Mouse (Mus musculus) kidney, postnatal 36 days (tissue): ENCODE data around the gene Atxn1.

Source experiments
- DNase-seq, 2 experiments: peaks; one replicate each; pipeline ENCODE4 v3.0.0; 2021 to 2022; ENCODE audit warnings: mixed read lengths in 2 of 2

The Atxn1 gene

DNA sequence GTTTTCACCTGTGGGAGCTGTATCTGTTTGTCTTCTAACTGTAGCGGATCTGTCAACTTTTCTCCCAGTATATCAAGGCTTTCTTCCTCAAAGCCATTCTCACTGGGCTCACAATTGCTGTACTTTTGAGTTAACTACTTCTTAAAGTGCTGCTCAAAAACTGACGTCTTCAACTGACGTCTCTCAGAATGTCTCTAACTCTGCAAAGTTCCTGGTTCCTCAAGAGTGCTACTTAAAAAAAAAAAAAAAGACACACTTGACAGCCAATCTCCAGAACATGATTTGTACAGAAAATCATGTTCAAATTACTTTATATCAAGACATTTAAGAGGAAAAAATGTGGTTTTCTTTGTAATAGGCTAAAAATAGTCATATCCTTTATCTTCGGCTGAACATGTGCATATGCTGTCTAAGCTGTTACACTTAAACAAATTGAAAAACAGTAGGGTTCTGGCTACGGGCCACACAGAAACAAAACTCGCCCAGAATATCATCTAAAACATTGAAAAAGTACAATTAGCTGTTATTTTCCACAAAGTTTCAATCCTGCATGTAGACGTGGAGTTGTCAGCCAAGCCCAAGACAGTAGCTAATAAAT, 249.1 kb downstream of the Atxn1 start:
- no peak for DNase-seq

DNA sequence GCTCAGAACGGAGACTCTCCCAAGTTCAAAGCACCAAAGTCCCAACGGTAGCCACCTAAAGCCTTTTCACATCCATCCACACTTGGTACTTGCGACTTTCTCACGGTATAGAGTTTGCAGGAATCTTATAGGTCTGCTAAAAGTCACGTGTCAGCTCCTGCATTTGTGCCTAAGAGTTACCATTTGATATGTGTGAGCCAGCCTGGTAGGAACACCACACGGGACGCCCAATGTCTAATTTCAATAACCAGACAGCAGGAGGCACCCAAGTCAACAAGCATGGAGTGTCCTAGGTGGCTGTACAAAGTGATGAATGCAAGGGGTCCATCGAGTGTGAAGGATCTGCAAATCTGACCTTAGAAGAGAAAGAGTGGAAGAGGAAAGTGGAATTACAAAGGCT, 254.8 kb downstream of the Atxn1 start:
- DNase-seq = no peak

DNA sequence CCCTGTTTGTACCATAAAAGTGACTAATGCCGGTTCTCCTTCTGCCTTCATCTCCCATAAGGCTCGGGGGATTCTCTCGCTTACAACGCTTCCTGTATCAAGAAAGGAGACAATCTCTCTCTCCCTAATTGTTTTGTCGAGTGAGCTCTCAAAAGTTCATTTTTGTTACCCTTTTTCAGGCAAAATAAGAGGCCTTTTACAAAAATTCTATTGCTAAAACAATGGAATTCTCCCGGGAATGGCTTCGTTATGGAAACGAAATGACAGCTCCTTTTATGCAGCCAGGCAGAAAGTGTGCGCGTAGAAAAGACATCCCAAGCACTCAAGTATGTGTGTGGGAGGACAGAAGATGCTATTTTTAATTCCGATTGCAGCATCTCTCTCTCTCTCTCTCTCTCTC, 255.4 kb downstream of the Atxn1 start:
- DNase-seq = no peak

DNA sequence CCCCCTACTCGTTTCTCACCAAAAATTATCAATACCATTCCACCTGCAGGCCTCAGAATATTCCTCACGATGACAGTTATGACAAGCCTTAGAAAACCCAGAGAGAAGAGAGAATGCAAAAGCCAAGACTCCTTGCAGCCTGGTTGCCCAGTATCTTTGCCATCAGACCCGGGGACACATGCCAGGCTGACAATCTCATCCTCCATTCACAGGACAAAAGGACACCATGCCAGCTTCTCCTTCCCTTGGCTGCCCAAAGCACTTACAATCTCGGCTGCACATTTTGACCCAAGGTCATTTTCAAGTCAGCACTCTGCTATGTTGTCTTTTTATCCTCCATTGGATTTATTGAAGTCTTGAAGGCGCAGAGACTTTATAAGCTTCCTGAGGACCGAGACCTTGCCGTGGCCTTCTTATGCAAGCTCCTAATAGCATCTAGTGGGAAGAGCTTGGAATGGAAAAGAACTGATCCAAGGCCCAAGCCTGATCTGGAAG, 263.5 kb downstream of the Atxn1 start:
- no peak for DNase-seq

DNA sequence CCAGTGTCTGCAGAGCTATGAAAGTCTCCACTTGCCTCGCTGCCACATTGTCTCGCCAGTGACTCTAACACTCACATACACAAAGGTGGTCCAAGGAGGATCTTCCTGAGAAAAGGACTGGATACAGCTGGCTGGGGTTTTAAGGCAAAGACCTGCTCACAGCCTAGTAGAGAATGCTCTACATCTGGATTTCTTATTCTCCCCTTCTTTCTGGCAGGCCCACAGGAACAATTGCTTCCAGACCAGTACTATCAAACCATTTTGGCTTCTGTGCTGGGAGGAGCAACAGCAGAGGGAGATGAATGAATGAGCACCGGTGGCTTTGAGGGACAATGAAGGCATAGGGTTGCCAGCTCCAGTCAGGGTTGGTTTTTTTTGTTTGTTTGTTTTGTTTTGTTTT, 265.8 kb downstream of the Atxn1 start:
- DNase-seq = no peak

DNA sequence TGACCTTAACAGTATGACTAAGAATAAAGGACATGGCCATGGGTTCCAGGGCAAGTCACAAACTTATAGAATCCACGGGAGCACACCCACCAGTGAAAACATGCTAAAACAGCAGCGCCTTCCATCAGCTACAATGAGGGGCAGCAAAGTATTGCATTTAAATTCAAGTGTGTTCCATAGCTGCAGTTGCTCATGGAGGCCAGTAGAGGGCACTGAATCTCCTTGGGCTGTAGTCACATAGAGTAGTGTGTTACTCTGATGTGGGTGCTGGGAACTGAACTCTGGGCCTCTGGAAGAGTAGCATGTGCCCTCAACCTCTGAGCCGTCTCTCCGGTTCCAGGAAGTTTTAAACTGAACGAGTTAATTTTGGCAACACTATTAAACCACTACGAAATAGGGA, 268.8 kb downstream of the Atxn1 start:
- DNase-seq = no peak

DNA sequence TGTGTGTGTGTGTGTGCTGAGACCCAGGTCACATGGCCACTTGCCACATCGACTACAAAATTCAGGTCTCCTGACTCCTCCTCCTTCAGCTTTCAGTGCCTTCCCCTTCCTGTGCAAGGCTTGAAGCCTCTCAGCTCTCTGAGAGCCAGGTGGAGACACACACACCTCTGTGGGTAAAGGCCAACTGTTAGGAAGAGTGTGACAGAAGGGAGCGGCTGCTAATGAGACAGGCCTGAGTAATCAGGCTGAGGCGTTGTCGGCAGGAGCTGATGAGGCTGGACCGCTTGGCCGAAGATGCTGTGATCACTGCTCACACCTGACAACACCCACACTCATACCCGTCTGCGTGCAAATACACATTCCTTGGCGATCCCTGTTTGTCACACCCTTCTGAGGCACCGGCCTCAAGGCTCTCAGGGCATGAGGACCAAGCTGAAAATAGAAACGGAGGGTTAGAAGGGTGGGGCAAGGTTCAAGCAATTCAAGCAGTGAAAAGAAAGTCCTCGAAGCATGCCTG, 269.8 kb downstream of the Atxn1 start:
- DNase-seq = peak; percentile 42 to 59

DNA sequence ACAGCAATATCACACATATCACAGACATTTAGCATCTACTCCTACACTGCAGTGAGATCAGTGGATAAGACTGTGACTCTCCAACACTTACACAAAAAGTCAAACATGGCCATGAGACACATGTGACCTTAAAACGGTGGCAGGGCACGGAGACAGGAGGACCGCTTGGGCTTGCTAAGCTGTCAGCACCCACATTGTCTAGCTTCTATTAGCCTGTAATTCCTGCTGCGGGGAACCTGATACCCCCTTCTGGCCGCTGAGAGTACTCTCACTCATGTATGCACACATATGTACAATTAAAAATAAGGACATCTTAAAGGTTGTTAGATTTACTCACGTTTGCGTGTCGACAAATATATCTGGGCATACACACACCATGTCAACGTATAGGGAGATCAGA, 270.9 kb downstream of the Atxn1 start:
- DNase-seq = no peak

DNA sequence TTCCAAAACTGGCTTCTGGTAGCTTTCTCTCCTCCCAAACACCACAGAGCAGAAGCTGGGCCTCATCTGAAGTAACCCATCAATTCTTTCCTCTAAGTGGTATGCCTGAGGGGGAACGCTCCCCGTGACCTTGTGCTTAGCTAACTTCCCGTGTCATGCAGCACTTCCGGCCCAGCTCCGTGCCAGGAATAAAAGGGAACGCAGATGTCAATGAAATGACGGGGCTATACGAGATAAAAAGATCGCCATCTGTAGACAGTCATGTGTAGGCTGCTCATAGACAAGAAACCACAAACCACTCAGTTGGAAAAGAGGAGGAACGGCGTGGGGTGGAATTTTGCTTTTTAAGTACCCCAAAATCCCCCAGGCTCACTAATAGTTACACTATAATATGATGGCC, 271.3 kb downstream of the Atxn1 start:
- DNase-seq = peak; percentile 33 to 58

DNA sequence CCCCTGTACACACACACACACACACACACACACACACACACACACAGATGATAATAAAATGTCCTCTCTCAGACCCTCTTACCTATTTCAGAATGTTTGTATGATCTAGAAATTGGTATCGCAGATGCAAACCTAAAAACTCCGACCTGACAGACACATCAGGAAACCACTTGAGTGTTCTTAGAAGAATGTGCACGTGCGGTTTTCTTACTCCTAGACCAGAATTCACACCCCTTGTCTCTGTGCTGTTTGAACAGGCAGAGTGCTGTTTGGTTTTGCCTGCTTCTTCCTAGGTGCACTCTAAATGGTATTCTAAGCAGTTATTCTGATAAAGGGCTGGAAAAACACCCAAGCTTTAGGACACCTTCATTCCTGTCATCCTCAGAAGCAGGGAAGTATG, 271.7 kb downstream of the Atxn1 start:
- no peak for DNase-seq

DNA sequence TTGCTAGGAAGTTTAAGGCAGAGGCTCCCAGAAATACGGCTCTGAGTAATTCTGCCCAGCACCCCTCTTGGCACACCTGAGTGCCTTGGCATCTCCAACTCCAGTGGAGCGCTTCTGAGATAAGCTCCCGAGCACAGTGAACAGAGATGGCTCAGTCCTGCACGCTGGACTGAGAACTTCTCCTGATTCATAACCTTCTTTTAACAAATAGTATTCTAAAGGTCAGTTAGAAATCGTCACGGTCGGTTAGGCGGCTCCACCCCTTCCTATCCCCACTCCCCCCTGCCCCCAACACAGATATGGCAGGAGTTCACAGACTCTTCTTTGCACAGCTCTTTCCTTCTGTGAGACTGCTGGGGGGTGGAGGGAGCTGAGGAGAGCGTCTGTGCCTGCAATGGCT, 272.4 kb downstream of the Atxn1 start:
- peak; percentile 68 to 72 for DNase-seq

DNA sequence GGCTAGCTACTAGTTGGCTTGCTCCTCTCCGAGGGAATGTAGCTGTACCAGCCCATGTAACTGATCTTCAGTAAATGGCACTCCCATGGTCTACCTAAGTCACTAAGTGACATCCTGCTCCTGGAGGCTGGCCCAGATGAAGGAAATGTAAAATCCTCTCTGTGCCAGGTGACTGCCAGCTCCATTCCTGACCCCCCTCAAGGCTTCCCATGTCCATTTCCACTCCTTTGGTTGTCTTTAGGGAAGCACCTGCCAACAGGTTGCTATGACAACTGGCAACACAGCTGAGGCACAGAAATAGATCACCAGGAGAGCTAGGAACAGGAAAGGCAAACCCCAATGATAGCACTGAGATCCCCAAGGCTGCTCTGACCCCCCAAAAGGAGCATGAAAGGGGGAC, 274.4 kb downstream of the Atxn1 start:
- DNase-seq = peak in 1 of 2 experiments; percentile 25

DNA sequence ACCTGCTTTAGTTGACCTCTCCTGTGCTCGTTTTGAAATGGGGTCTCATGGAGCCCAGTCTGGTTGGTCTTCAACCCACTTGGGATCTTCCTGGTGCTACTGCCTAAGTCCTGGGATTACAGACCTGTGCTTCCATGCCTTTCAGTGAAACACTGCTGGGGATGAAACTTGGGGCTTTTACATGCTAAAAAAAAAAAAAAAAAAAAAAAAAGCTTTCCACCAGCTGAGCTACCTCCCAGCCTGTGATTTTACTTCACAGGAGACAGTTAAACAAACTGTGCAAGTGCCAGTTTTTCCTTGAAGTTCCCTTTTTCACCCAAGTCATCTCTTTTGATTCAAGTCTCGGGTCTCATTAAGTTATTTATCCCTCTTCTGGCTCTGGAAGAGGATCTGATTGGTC, 275.9 kb downstream of the Atxn1 start:
- DNase-seq = no peak

DNA sequence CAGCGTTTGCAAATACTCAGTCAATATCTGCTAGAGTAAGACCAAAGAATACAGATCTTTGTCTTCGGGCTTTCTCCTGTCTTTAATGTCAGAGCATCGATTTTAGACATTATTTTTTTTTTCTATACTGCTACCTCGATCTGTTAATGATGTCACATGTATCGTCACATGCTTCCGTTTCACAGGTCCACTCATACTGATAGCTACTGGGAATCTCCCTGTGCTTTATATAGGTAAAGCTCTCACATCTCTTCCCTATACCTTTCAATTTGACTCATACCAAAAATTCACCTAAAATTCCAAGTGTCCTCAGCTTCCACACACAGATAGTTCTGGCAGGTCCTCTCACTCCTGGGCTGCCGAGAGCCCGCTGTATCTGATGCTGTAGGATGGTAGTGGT, 277.2 kb downstream of the Atxn1 start:
- no peak for DNase-seq

DNA sequence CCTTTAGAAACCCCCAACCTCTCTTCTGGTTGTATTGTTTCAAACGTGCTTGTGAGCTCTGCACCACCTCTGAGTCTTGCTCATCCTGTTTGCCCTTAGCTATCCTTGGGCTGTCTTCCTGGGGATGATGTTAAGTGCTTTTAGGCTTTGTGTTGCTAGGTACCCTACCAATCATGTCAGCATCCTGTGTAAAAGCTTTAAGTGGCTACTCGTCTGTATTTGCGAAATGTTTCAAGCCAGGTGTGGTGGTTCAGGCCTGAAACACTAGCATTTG, 278.6 kb downstream of the Atxn1 start:
- DNase-seq = no peak

DNA sequence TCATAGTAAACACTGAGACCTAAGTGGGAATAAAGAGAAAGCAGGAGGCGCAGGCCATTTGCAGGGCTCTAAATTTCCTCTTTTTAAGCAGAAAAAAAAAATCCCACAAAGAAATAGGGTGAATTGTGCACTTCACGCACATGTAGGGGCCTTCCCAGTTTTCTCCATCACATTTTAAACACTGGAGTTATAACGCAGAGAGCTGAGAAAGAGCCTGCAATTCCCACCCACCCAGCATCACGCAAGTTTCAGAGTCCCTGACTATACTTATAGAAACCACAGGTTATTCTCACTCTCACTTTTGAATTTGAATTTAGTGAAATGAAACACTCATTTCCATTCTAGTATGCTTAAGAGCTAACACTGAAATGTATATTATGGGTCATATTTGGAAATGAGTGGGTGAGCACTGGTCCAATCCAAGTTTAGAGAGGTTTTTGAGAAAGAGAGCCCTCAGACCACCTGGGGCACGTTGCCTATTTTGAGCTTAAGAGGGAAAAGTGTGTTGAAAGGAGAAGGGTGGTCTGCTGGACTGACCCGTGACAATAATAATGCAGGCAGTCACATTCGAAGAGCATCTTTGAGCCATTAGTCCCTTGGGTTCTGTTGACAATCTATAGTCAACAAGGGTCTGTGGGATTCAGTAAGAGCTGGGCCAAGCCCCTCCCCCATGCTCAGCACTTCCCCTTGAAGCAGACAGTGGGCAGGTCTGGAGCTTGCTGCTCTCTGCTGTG, 279.1 kb downstream of the Atxn1 start:
- DNase-seq = no peak

DNA sequence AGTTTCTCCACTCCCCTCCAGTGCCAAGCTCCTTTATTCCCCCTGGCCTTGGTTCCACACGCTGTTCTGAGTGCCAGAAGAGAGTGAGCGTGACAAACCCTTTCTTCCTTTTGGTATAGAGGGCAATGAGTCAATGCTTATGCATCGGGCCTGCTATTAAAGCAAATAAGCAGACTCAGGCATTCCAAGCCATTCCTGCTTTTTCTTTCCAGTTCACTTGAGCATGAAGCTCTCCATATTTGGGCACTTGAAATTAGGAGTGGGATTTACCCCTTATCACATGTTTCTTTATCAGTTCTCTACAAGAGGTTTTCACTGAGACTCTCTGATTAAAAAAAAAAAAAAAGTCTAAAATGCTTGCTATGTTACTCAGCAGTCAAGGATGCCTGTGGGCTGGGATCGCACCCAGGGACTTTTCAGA, 279.9 kb downstream of the Atxn1 start:
- DNase-seq = no peak

DNA sequence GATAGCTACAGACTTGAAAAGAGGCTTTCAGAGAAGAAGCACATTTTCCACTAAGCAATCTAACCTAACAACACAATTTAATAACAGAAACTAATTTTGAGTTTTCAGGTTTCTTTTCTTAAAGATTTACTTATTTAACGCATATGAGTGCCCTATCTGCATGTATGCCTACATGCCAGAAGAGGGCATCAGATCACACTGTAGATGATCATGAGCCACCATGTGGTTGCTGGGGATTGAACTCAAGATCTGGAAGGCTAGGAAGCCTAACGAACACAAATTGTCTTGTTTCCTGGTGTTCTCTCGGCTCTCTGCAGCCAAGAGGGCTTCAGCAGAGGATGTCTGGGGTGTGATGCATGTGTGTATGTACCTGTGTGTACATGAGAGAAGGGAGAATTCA, 280.8 kb downstream of the Atxn1 start:
- no peak for DNase-seq

DNA sequence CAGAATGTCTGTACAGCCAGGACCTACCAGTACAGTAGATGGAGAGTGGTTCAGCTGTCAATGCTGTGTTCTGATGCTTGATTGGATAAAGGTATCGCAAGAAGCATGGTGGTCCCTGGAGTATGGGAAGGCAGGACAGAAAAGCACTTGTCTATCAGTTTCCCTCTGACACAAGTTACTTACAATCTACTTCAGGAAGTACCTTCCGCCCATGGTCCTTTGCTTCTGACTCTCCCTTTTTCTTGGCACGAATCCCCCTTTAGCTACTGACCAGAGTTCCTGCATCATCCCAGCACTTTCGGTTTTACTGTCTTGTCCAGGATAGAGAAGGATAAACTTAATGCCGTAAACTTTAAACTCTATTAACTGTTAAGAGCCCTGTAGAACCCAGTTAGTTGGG, 283.6 kb downstream of the Atxn1 start:
- DNase-seq = peak; percentile 19 to 58

DNA sequence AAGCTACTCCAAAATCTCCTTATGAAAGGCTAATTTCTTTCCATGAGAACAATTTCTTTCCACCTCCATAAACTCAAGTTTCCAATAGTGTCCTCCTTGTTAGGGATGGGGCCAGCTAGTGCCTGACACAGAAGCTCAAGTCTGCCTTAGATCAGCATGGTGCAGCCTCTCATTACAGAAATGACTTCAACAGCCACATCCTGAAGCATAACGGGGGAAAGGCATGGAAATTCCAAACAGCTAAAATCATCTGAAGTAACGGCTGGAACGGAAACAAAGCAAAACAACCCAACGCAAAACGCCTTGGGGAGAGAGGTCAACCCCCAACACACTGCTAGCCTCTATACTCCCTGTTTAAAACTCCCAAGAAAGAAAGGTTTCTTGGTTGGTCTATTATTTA, 284.2 kb downstream of the Atxn1 start:
- peak; percentile 6 to 28 for DNase-seq

DNA sequence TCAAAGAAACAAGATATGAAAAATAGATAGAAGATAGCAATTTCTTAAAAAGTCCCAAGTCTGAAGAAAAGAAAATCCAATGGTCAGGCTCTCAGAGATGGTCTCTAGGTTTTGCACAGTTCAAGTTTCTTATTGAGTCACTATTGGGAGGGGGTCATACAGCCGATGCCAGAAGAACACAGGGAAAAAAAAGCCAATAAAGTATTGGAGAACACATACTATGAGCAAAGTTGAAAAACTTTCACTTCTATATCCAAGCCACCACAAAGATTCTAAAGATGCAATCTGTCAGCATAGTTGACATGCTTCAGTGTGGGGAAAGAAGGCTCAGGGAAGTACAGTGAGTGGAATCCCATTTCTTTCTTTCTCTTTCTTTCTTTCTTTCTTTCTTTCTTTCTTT, 285.7 kb downstream of the Atxn1 start:
- no peak for DNase-seq

DNA sequence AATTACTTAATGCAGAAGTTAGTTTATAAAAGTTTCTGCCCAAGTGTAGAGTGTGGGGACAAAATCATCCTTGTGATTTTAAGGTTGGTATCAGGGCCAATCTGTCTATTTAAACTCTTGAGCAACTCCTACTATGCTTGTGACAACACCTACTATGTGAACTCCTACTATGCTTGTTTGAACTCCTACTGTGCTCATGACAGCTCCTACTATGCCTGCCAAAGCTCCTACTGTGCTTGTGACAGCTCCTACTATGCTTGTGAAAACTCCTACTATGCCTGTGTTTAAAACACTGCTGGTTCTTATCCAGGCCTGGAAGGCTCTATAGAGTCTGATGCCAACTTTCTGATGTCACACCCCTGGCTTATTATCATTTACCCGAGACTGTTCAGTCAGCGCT, 292.2 kb downstream of the Atxn1 start:
- no peak for DNase-seq

DNA sequence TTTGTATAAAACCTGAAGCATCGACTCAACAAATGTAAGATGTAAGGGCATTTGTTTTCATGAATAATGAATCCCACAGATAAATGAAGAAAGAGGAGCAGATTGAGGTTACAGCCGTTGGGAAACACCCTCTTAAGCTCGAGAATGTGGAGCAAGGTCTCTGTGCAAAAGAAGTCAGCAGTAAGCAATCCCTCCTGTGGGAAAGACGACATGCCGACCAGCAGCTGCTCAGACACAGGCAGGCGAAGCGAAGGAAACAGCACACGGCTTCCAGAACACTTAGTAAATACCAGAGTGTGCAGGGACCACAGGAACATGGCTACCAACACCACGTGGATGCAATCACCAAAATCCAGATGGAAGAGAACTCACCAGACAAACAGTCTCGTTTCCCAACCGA, 294.8 kb downstream of the Atxn1 start:
- DNase-seq = no peak

DNA sequence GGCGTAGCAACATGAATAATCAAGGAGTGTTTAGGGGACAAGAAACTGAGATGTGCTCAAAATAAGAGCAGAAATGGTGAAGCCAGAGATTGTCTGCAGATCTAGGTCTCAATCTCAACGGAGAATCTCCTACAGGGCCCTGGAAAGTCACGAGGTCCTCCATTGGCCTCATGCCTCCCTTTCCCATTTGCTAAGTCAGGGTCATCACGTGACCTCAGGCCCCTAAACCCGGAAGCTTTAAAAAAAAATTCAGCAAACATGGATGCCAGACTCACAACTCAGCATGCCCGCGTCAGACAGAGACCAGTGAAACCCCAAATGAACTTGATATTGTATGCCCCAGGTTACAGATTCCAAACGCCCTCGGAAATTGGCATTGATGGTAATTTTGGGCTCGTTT, 302.0 kb downstream of the Atxn1 start:
- DNase-seq = no peak

DNA sequence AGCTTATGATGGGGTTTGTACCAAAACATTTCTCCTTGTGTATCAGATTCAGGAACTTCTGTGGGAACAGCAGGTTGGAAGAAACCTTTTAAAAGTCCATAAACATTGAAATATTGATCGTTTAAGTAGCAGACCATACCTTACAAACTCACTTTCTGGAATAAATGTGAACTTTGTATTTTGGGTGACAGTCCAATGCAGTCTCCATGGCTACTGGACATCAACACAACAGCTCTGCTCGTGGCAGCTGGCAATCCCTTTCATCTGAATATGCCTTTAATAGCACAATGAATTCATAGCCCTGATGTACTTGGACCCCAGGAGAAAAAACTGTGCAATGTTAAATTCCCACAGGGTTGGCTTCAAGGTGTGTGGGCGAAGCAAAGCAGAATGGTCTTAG, 302.6 kb downstream of the Atxn1 start:
- DNase-seq = no peak
